Mouse (Mus musculus): ENCODE data around the gene Pram1. TPM values are rescaled to one million over a fixed set of nuclear protein-coding genes. Genes with fewer than 3 reads are reported as not detected.
"Not testable (repeated sequence)": the region's sequence is repeated elsewhere in the genome, so short reads cannot be mapped to it uniquely, and the experiment has no call there.

Gene Pram1
- total and polyA plus RNA-seq, 2 experiments from 2014 or later = 0.30 TPM; not detected in 1

DNA sequence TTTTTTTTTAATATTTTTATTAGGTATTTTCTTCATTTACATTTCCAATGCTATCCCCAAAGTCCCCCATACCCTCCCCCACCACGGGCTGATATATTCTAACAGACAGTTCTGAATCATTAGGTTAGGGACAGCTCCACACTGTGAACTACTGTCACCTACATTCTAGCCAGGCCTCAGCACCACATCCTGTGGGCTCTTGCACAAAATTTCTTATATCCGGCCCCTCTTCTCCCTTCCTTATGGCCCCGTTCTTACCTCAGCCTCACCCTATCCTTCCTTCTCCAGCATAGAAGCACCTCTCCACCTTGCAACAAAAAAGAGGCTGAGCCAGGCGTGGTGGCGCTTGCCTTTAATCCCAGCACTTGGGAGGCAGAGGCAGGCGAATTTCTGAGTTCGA is 27.3 kb upstream of the Pram1 start:
- no peak overlapping the region for H3K27ac ChIP-seq
- WGBS = 90% methylated on average over 7 of the region's 7 CpGs
- H3K4me3 ChIP-seq (ENCODE audit: low read length) = no peak overlapping the region
- no peaks in the 10 kb centered on the region for H3K36me3 ChIP-seq (ENCODE audit: insufficient read depth, low read length)
- no peak for DNase-seq (ENCODE audit: low spot score)
- ATAC-seq = no peak
- H3K4me2 ChIP-seq (ENCODE audit: low read depth, low read length) = no peak overlapping the region
- H3K9ac ChIP-seq (replicated peaks; ENCODE audit: low read length) = no peak overlapping the region
- no peaks in the 10 kb centered on the region for H3K4me1 ChIP-seq (ENCODE audit: insufficient read depth, low read length)
- TF ChIP-seq CTCF (IDR thresholded peaks at IDR 0.05; ENCODE audit: low read depth) = no peak
- H3K27me3 ChIP-seq (ENCODE audit: insufficient read depth, low read length) = no peaks in the 10 kb centered on the region
- no peaks in the 10 kb centered on the region for H3K9me3 ChIP-seq (ENCODE audit: low read length)

DNA sequence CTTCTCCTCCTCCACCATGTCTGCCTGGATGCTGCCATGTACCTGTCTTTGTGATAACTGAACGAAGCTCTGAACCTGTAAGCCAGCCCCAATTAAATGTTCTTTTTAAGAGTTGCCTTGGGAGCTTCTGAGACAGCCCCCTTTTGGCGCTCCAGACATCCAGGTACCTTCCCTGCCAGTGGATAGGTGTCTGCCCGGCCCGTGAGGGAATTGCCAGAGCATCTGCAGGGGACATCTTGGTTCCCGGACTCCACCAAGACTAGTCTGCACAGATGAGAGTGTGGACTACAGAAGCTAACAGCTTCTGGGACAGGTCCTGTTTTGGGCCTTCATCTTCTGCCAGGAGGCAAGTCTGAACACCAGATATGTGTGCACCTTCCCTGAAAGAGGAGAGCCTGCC is 24.1 kb upstream of the Pram1 start:
- ATAC-seq; H3K4me1 ChIP-seq (ENCODE audit: insufficient read depth, low read length); H3K27me3 ChIP-seq (ENCODE audit: insufficient read depth, low read length); H3K4me3 ChIP-seq (ENCODE audit: low read length); H3K27ac ChIP-seq; DNase-seq (ENCODE audit: low spot score); H3K9me3 ChIP-seq (ENCODE audit: low read length); H3K9ac ChIP-seq (replicated peaks; ENCODE audit: low read length); H3K36me3 ChIP-seq (ENCODE audit: insufficient read depth, low read length); H3K4me2 ChIP-seq (ENCODE audit: low read depth, low read length): not testable (repeated sequence)
- WGBS = 88% methylated on average over 5 of the region's 5 CpGs

DNA sequence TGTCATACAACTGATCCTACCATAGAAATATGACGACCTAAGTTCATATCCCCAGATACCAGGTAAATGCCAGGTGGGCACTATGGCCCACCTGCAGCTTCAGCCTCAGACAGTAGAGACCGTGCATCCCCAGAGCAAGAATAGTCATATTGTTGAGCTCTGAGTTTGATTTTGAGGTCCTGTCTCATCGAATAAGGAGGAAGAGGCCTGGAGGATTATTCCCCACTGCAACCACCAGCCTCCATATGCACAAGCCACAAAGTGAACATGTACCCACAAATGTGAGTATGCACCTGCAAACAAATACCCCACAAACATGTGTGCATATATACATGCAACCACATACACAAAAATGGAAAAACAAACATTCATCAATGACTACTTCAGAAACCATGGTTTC is 10.6 kb upstream of the Pram1 start:
- ATAC-seq (no peak), DNase-seq (ENCODE audit: low spot score) (no peak)
- H3K4me2 ChIP-seq (ENCODE audit: low read depth, low read length) = no peak overlapping the region
- WGBS = 86% methylated on average over 3 of the region's 3 CpGs
- no peak for TF ChIP-seq CTCF (IDR thresholded peaks at IDR 0.05; ENCODE audit: low read depth)
- peaks cover 19% of the 10 kb centered on the region; the same call in 1 of the 2 replicates for H3K4me1 ChIP-seq (ENCODE audit: insufficient read depth, low read length)
- H3K36me3 ChIP-seq (ENCODE audit: insufficient read depth, low read length) = no peaks in the 10 kb centered on the region
- H3K9ac ChIP-seq (replicated peaks; ENCODE audit: low read length) = no peak overlapping the region
- no peak overlapping the region for H3K27ac ChIP-seq
- no peaks in the 10 kb centered on the region for H3K27me3 ChIP-seq (ENCODE audit: insufficient read depth, low read length)
- no peaks in the 10 kb centered on the region for H3K9me3 ChIP-seq (ENCODE audit: low read length)
- no peak overlapping the region for H3K4me3 ChIP-seq (ENCODE audit: low read length)

DNA sequence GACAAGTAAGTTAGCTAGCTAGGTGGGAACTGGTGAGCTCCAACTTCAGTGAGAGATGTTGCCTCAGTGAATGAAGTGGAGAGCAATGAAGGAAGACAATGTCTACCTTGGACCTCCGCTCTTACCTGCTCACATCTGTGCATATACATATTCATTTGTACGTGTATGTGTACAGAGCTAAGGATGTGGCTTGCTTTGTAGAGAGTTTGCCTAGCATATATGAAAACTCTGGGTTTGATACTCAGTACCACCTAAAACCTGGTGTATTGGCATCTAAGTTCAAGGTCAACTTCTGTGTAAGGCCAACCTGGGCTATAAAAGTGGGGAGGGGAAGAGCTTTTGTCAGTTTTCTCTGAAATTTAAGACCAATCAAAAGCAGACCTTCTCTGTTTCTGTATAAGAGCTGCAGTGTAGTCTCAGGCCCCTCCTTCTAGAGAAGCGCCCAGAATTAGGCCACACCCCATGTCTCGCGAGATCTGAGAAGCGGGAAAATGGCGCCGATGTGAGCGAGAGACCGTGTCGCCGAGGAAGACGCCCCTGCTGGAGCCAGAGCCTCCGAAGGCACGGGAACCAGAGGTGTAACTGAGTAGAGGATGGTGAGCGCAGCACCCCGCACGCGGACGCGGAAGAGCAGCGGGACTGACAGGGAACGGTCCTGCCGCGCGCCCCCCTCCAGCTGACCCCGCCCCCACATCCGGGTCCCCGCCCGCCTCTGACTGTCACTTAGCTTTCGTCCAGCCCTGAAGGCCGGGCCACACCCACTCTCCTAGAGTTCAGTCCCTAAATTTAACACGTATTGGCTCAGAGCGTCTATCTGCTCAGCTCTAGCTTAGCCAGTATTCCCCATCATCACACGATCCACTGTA is 9.0 kb upstream of the Pram1 start, which contains the start of gene Zfp414:
TSS of gene Zfp414 (plus strand) at position 470 of the 866 bp plus-strand sequence.
- Histone ChIP-seq H3K36me3 (ENCODE audit: insufficient read depth, low read length) (no peaks in the 10 kb centered on the region), H3K27me3 (ENCODE audit: insufficient read depth, low read length) (no peaks in the 10 kb centered on the region), H3K9me3 (ENCODE audit: low read length) (no peaks in the 10 kb centered on the region), H3K4me2 (ENCODE audit: low read depth, low read length) (peak within 1 kb of the TSS; percentile 88), H3K4me3 (ENCODE audit: low read length) (peak within 1 kb of the TSS; percentile 59), H3K9ac (replicated peaks; ENCODE audit: low read length) (peak within 1 kb of the TSS; percentile 84), H3K27ac (peak within 1 kb of the TSS; percentile 98), H3K4me1 (ENCODE audit: insufficient read depth, low read length) (peaks cover 19% of the 10 kb centered on the region; the same call in 1 of the 2 replicates)
- no peak for TF ChIP-seq CTCF (IDR thresholded peaks at IDR 0.05; ENCODE audit: low read depth)
- DNase-seq (ENCODE audit: low spot score) = peak; percentile 96
- ATAC-seq = peak; percentile 96
- WGBS = 5% methylated on average over 35 of the region's 35 CpGs

DNA sequence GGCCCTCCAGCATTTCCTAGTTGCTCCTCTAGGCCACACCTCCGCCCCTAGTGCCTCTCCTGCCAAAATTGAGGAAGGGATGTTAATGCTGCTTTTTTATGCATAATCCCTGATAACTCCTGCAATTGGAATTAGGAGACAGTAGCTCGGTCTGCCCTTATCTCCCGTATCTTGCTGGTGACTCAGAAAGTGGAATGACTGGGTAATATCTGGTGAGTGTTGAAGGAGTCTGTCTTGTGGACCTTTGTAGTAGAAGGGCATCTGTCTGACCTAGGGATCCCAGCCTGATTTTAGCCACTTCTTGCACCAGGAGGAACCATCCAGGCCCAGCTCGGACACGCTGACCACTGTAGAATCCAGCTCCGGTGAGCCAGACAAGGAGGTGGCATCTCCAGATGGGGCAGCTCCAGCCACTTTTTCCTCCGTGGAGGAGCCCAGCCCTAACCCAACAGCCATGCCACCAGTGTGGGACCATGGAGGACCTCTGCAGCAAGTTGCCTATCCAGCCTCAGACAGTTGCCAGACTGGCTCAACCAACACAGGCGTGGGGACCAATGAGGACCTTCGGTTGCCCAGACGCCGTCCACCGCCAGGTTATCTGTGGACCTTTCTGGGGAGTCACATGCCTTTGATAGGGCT is 8.2 kb upstream of the Pram1 start:
- H3K27me3 ChIP-seq (ENCODE audit: insufficient read depth, low read length) = no peaks in the 10 kb centered on the region
- peak overlapping the region; percentile 84 for H3K9ac ChIP-seq (replicated peaks; ENCODE audit: low read length)
- peak overlapping the region; percentile 88 for H3K4me2 ChIP-seq (ENCODE audit: low read depth, low read length)
- peak overlapping the region; percentile 98 for H3K27ac ChIP-seq
- H3K36me3 ChIP-seq (ENCODE audit: insufficient read depth, low read length) = no peaks in the 10 kb centered on the region
- TF ChIP-seq CTCF (IDR thresholded peaks at IDR 0.05; ENCODE audit: low read depth) = no peak
- H3K4me3 ChIP-seq (ENCODE audit: low read length) = peak overlapping the region; percentile 59
- WGBS = 77% methylated on average over 12 of the region's 12 CpGs
- peaks cover 19% of the 10 kb centered on the region; the same call in 1 of the 2 replicates for H3K4me1 ChIP-seq (ENCODE audit: insufficient read depth, low read length)
- DNase-seq (ENCODE audit: low spot score) (no peak), ATAC-seq (no peak)
- H3K9me3 ChIP-seq (ENCODE audit: low read length) = no peaks in the 10 kb centered on the region

DNA sequence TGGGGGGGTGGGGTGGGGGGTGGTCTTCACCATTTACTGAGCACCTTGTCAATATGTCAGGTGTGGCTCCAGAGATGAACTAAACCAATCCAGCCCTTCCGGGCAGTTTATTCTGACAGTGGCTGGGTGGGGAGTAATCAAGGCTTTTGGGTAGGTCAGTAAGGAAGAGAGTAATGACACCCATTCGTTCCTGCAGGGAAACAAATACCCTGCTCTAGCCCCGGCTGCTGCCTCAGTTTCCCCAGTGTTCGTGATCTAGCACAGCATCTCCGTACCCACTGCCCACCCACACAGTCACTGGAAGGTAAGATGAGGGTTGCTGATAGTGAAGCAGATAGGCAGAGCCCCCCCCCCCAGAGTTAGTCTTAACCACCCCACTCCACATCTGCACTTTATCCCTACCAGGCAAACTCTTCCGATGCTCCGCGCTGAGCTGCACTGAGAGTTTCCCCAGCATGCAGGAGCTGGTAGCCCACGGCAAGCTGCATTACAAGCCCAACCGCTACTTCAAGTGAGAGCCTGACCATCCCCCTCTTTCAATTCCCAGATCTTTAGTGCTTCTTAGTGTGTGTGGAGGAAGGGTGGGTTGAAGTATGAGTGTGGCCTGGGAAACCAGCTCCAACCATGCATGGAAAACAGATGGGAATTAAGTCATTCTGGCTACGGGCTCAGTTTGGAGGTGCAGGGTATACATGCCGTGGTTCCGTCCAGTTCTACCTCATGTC is 7.5 kb upstream of the Pram1 start:
- Histone ChIP-seq H3K4me2 (ENCODE audit: low read depth, low read length) (peak overlapping the region; percentile 88; the same call in 1 of the 2 replicates), H3K4me3 (ENCODE audit: low read length) (no peak overlapping the region), H3K36me3 (ENCODE audit: insufficient read depth, low read length) (no peaks in the 10 kb centered on the region), H3K27me3 (ENCODE audit: insufficient read depth, low read length) (no peaks in the 10 kb centered on the region), H3K9ac (replicated peaks; ENCODE audit: low read length) (no peak overlapping the region), H3K4me1 (ENCODE audit: insufficient read depth, low read length) (peaks cover 19% of the 10 kb centered on the region; the same call in 1 of the 2 replicates), H3K9me3 (ENCODE audit: low read length) (no peaks in the 10 kb centered on the region), H3K27ac (peak overlapping the region; percentile 41; the same call in 1 of the 2 replicates)
- ATAC-seq = no peak
- no peak for TF ChIP-seq CTCF (IDR thresholded peaks at IDR 0.05; ENCODE audit: low read depth)
- DNase-seq (ENCODE audit: low spot score) = no peak
- 80% methylated on average over 13 of the region's 13 CpGs for WGBS

All from hindbrain, postnatal 0 days (tissue).